Mouse (Mus musculus): ENCODE results near the gene Mapk13. TPM values are rescaled to one million over a fixed set of nuclear protein-coding genes. Genes with fewer than 3 reads are reported as not detected.
A peak's percentile ranks its signal among the peaks of the same experiment; 100 is the strongest.

Gene Mapk13
- polyA plus RNA-seq, 1 experiment from 2014 or later: 259 TPM

DNA sequence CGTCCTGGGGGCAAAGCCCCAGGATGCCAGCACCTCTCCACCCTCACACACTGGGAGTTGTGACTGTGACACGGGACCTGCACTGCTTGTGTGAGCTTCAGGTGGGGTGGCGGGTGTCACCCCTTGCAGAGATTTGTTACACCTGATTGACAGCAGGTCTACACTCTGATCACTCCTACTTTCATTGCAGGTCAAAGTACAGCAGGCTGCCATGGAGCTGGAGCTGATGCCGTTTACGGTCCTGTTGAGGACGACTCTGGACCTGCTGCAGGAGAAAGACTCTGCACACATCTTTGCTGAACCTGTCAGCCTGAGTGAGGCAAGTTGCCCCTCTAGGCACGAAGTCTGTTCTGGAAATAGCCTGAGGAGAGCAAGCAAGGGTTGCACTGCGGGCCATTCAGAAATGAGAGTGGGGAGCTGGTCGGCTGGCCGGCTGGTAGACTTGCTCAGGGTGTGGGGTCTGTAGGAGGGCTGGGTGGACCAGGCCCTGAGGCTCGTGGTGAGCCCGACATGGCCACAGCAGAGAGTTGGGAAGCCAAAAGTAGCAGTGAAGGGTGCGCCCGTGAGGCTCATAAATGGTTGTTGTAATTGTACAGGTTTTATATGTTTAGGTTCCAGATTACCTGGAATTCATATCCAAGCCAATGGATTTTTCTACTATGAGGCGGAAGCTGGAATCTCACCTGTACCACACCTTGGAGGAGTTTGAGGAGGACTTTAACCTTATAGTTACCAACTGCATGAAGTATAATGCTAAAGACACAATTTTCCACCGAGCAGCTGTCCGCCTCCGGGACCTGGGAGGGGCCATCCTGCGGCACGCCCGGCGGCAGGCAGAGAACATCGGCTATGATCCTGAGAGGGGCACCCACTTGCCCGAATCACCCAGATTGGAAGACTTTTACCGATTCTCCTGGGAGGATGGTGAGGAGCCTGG, 48.0 kb downstream of the Mapk13 start:
- H3K4me1 ChIP-seq (ENCODE audit: control insufficient read depth, insufficient read depth, low read length): peaks cover 25% of the 10 kb centered on the region
- peak overlapping the region; percentile 60; the same call in 1 of the 2 replicates for H3K9ac ChIP-seq (ENCODE audit: low read depth, low read length)
- H3K27me3 ChIP-seq (replicated peaks; ENCODE audit: control insufficient read depth, insufficient read depth, low read length): no peaks in the 10 kb centered on the region
- H3K4me2 ChIP-seq (ENCODE audit: low read depth, low read length): peak overlapping the region; percentile 47
- peak overlapping the region; percentile 95 for H3K27ac ChIP-seq (ENCODE audit: low read length)
- H3K36me3 ChIP-seq (ENCODE audit: control insufficient read depth, insufficient read depth, low read length): peaks cover 42% of the 10 kb centered on the region
- H3K4me3 ChIP-seq (ENCODE audit: low read length): peak overlapping the region; percentile 33
- H3K9me3 ChIP-seq (ENCODE audit: control insufficient read depth, low read length): no peaks in the 10 kb centered on the region
- ATAC-seq: peak; percentile 82
- 75% methylated on average over 25 of the region's 25 CpGs for WGBS

DNA sequence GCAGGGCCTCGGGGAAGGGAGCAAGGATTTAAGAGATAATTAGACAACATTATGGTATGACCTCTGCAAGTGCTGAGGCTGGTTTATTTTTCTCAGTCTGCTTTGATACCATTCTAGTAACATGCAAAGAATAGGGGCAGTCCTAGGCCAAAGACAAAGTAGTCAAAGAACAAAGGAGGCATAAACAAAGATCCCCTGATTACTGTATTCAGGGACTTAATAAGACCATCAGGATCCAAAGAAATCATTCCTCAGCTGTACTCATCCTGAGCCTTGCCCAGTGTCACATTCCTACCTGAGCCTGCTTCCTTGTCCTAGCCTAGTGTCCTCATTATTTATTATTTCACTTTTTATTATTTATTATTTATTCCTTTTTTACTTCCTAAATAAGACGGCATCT, 51.1 kb downstream of the Mapk13 start:
- Histone ChIP-seq H3K9ac (ENCODE audit: low read depth, low read length) (no peak overlapping the region), H3K4me2 (ENCODE audit: low read depth, low read length) (no peak overlapping the region), H3K27ac (ENCODE audit: low read length) (no peak overlapping the region), H3K4me3 (ENCODE audit: low read length) (no peak overlapping the region), H3K4me1 (ENCODE audit: control insufficient read depth, insufficient read depth, low read length) (peaks cover 24% of the 10 kb centered on the region), H3K27me3 (replicated peaks; ENCODE audit: control insufficient read depth, insufficient read depth, low read length) (no peaks in the 10 kb centered on the region), H3K9me3 (ENCODE audit: control insufficient read depth, low read length) (no peaks in the 10 kb centered on the region), H3K36me3 (ENCODE audit: control insufficient read depth, insufficient read depth, low read length) (peaks cover 47% of the 10 kb centered on the region)
- no peak for ATAC-seq
- 86% methylated on average over 2 of the region's 2 CpGs for WGBS

DNA sequence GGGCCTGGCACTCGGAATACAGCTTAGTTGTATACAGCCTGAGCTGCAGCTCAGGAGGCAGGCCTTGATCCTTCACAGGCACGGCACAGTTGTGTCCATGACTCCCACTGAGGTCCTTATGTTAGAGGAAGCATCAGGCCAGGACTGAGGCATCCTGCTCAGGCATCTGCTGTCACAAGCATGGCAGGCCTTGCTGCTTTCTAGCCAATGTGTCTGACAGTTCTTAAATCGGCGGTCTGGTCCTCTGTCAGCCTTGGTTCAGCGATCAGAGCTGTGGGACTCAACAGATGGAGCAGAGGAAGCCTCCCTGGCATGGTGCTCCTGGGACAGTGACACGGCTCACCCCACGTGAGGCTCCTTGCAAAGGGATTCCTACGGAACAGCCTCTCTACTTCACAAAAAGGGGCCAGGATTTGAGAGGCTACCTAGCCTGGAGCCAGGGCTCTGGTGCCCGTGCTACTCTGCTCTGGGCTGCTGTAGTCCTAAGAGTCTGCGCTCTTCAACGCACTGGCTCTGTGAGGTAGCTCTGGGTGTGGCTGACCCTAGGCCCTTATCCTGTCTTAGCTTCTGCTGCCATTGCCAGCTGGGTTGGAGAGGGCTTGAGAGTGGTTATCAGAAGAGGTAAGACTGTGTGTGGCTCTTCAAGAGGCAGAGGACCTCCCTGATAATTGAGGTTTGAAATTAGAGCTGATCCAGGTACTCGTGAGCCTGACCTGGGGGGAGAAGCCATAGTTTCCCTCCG, 54.1 kb downstream of the Mapk13 start:
- H3K9me3 ChIP-seq (ENCODE audit: control insufficient read depth, low read length): no peaks in the 10 kb centered on the region
- H3K4me3 ChIP-seq (ENCODE audit: low read length): no peak overlapping the region
- H3K36me3 ChIP-seq (ENCODE audit: control insufficient read depth, insufficient read depth, low read length): peaks cover 40% of the 10 kb centered on the region
- no peak overlapping the region for H3K4me2 ChIP-seq (ENCODE audit: low read depth, low read length)
- H3K27ac ChIP-seq (ENCODE audit: low read length): no peak overlapping the region
- H3K4me1 ChIP-seq (ENCODE audit: control insufficient read depth, insufficient read depth, low read length): peaks cover 21% of the 10 kb centered on the region
- no peaks in the 10 kb centered on the region for H3K27me3 ChIP-seq (replicated peaks; ENCODE audit: control insufficient read depth, insufficient read depth, low read length)
- WGBS: 89% methylated on average over 13 of the region's 13 CpGs
- H3K9ac ChIP-seq (ENCODE audit: low read depth, low read length): no peak overlapping the region
- peak; percentile 77 for ATAC-seq

DNA sequence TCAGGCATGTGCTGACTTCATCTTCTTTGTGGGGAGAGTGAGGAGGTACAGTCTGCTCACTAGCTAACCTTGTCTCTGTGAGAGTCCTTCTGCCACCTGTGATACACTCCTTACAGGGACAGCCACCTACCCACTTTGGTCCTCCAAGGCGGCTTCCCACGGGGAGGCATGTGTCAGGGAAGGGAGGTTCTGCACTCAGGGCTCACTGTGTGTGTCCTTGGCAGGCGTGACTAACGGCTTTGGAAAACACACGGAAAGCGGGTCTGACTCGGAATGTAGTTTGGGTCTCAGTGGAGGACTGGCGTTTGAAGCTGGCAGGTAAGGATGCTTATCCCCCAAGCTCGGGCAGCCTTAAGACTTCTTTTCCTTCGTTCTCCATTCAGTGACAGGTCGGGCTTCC, 54.7 kb downstream of the Mapk13 start:
- peaks cover 20% of the 10 kb centered on the region for H3K4me1 ChIP-seq (ENCODE audit: control insufficient read depth, insufficient read depth, low read length)
- ATAC-seq: no peak
- H3K27ac ChIP-seq (ENCODE audit: low read length): no peak overlapping the region
- H3K36me3 ChIP-seq (ENCODE audit: control insufficient read depth, insufficient read depth, low read length): peaks cover 39% of the 10 kb centered on the region
- no peak overlapping the region for H3K4me3 ChIP-seq (ENCODE audit: low read length)
- WGBS: 86% methylated on average over 11 of the region's 11 CpGs
- no peaks in the 10 kb centered on the region for H3K27me3 ChIP-seq (replicated peaks; ENCODE audit: control insufficient read depth, insufficient read depth, low read length)
- no peak overlapping the region for H3K9ac ChIP-seq (ENCODE audit: low read depth, low read length)
- no peak overlapping the region for H3K4me2 ChIP-seq (ENCODE audit: low read depth, low read length)
- H3K9me3 ChIP-seq (ENCODE audit: control insufficient read depth, low read length): no peaks in the 10 kb centered on the region

DNA sequence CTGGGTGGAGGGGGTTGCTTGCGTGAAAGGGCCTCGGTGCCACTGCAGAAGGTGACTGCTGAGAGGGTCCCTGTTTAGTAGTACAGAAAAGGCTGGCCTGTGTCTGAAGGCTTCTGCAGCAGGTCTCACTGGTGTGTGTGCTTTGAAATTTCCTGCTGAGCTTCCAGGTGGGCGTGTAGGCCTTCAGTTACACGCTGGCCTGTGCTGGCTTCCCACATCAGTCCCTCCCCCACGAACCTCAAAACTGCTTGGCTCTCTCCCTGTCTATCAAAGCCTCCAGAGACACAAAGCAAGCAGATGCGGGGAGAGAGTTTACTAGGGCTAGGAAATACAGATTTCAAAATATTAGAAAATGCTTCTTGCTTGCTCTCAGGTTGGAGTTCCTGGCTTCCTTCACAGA, 55.8 kb downstream of the Mapk13 start:
- ATAC-seq: no peak
- no peaks in the 10 kb centered on the region for H3K27me3 ChIP-seq (replicated peaks; ENCODE audit: control insufficient read depth, insufficient read depth, low read length)
- H3K27ac ChIP-seq (ENCODE audit: low read length): peak overlapping the region; percentile 57; the same call in 1 of the 2 replicates
- H3K9ac ChIP-seq (ENCODE audit: low read depth, low read length): peak overlapping the region; percentile 30
- 74% methylated on average over 6 of the region's 6 CpGs for WGBS
- no peaks in the 10 kb centered on the region for H3K9me3 ChIP-seq (ENCODE audit: control insufficient read depth, low read length)
- peaks cover 31% of the 10 kb centered on the region for H3K36me3 ChIP-seq (ENCODE audit: control insufficient read depth, insufficient read depth, low read length)
- H3K4me3 ChIP-seq (ENCODE audit: low read length): no peak overlapping the region
- no peak overlapping the region for H3K4me2 ChIP-seq (ENCODE audit: low read depth, low read length)
- H3K4me1 ChIP-seq (ENCODE audit: control insufficient read depth, insufficient read depth, low read length): peaks cover 18% of the 10 kb centered on the region

DNA sequence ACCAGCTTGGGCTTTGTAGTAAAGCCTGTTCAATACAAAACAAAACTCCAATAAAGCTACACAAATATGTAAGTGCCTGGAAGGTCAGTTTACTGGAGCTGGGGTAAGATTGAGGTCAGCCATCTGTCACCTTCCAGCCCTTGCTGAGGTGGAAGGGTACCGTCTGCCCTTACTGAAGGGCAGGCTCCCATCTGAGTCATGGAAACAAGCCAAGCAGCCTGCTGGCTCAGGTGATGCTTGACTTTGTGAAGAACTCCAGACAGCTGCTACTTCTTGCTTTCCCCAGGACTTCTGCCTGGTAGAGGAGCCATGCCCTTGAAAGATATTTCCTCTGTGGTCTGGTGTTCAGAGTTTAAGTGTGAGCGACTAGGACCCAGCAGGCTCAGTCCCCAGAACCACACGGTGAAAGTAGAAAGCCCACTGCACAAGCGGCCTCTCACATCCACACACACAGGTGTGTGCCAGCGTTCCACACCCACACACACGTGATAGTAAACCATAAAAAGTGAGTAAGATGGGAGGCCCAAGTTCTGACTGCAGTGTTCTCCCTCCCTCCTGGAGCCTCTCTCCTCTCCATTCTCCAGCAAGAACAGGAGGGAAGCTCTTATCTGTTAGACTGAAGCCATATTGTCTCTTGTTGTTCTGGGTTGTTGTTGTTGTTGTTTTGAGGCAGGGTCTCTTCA, 56.4 kb downstream of the Mapk13 start:
- H3K27ac ChIP-seq (ENCODE audit: low read length): peak overlapping the region; percentile 57
- ATAC-seq: peak; percentile 50
- no peak overlapping the region for H3K4me3 ChIP-seq (ENCODE audit: low read length)
- H3K4me1 ChIP-seq (ENCODE audit: control insufficient read depth, insufficient read depth, low read length): peaks cover 18% of the 10 kb centered on the region
- no peaks in the 10 kb centered on the region for H3K9me3 ChIP-seq (ENCODE audit: control insufficient read depth, low read length)
- H3K27me3 ChIP-seq (replicated peaks; ENCODE audit: control insufficient read depth, insufficient read depth, low read length): no peaks in the 10 kb centered on the region
- H3K36me3 ChIP-seq (ENCODE audit: control insufficient read depth, insufficient read depth, low read length): peaks cover 31% of the 10 kb centered on the region
- H3K4me2 ChIP-seq (ENCODE audit: low read depth, low read length): no peak overlapping the region
- H3K9ac ChIP-seq (ENCODE audit: low read depth, low read length): no peak overlapping the region
- 70% methylated on average over 6 of the region's 6 CpGs for WGBS

DNA sequence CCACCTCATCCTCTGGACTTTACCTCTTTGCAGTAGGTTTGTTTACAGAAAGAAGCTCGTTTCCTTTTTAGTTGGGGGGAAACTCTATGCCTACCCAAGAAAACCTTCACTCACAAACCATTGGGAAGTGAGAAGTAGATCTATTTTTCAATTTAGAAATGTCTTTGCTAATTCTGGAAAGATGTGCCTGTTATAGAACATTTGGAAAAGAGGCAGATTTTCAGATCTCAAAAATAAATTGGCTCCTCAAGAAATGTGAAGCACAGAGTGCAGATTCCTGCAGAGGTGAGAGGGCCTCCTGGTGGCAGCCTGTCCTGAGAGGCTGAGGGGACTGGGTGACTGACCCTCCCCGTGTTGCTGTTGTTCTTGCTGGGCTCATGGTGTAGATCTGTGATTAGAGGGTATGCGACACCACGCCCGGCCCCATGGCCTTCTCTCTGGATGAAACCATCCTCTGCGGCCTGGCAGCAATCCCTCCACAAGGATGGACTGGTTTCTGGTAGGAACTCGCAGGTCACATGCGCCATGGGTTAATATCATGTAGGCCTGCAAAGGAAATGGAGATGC, 58.7 kb downstream of the Mapk13 start:
- H3K9me3 ChIP-seq (ENCODE audit: control insufficient read depth, low read length): no peaks in the 10 kb centered on the region
- no peak for ATAC-seq
- H3K36me3 ChIP-seq (ENCODE audit: control insufficient read depth, insufficient read depth, low read length): peaks cover 26% of the 10 kb centered on the region
- no peak overlapping the region for H3K4me3 ChIP-seq (ENCODE audit: low read length)
- no peak overlapping the region for H3K27ac ChIP-seq (ENCODE audit: low read length)
- H3K4me2 ChIP-seq (ENCODE audit: low read depth, low read length): no peak overlapping the region
- H3K27me3 ChIP-seq (replicated peaks; ENCODE audit: control insufficient read depth, insufficient read depth, low read length): no peaks in the 10 kb centered on the region
- 81% methylated on average over 8 of the region's 8 CpGs for WGBS
- no peak overlapping the region for H3K9ac ChIP-seq (ENCODE audit: low read depth, low read length)
- H3K4me1 ChIP-seq (ENCODE audit: control insufficient read depth, insufficient read depth, low read length): peaks cover 18% of the 10 kb centered on the region

DNA sequence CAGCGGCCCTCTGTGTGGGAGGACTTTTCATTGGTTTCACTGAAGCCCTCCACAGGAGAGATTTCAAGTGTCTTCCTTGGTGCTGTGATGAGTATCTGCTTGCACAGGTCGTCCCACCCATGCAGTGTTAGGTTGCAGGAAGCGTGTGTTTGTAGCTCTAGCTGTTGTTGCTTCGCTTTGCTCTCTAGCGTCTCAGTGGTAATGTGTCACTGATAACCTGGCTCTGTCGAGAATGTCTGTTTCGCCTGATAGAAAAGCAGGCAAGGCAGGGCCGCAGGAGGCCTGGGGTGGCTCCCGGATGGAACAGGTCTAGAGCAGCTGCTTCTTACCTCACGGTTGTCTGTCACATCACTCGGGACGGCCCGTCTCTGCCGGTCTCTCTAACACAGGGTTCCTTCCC, 60.0 kb downstream of the Mapk13 start:
- ATAC-seq: peak; percentile 31; the same call in 1 of the 2 replicates
- 84% methylated on average over 14 of the region's 14 CpGs for WGBS

More for the DNA sequence above, 60.0 kb downstream of the Mapk13 start:
- H3K27ac ChIP-seq (ENCODE audit: low read length): no peak overlapping the region
- H3K27me3 ChIP-seq (replicated peaks; ENCODE audit: control insufficient read depth, insufficient read depth, low read length): no peaks in the 10 kb centered on the region
- H3K4me3 ChIP-seq (ENCODE audit: low read length): no peak overlapping the region
- no peak overlapping the region for H3K9ac ChIP-seq (ENCODE audit: low read depth, low read length)
- H3K4me2 ChIP-seq (ENCODE audit: low read depth, low read length): no peak overlapping the region
- peaks cover 23% of the 10 kb centered on the region for H3K36me3 ChIP-seq (ENCODE audit: control insufficient read depth, insufficient read depth, low read length)
- H3K9me3 ChIP-seq (ENCODE audit: control insufficient read depth, low read length): no peaks in the 10 kb centered on the region
- H3K4me1 ChIP-seq (ENCODE audit: control insufficient read depth, insufficient read depth, low read length): peaks cover 18% of the 10 kb centered on the region
